Mouse (Mus musculus): ENCODE measurements at regions not wholly inside any gene's neighbourhood (a gene's known extent, or its start where the extent isn't known, plus 50 kb on each side); places are given as distances from the start of the nearest gene placed in this dataset.

GRCm38 (mm10) chr16:79256084-79256483 lies 165.2 kb upstream of the Tmprss15 start:
- no peak for TF ChIP-seq EP300 (IDR thresholded peaks at IDR 0.05; ENCODE audit: insufficient read depth, low read depth, low read length)
- no peak for TF ChIP-seq POLR2A (IDR thresholded peaks at IDR 0.05; ENCODE audit: insufficient read depth, low read length)
- TF ChIP-seq CTCF (IDR thresholded peaks at IDR 0.05; ENCODE audit: low read depth, low read length), result no peak
- Histone ChIP-seq H3K9ac (ENCODE audit: low read depth, poor library complexity, severe bottlenecking) (no peak overlapping the region), H3K9me3 (replicated peaks; ENCODE audit: control insufficient read depth, insufficient read depth, low read length, poor library complexity, severe bottlenecking) (no peaks in the 10 kb centered on the region), H3K27me3 (ENCODE audit: control insufficient read depth, insufficient read depth, low read length, poor library complexity, severe bottlenecking) (no peaks in the 10 kb centered on the region), H3K36me3 (ENCODE audit: control insufficient read depth, insufficient read depth, low read length, poor library complexity, severe bottlenecking) (no peaks in the 10 kb centered on the region), H3K27ac (ENCODE audit: insufficient read depth, low read length) (no peak overlapping the region), H3K4me3 (ENCODE audit: low read depth, low read length) (no peak overlapping the region), H3K4me1 (ENCODE audit: control insufficient read depth, insufficient read depth, low read length) (no peaks in the 10 kb centered on the region)

- no peak overlapping the region for H3K27ac ChIP-seq (ENCODE audit: insufficient read depth, low read length)
- no peaks in the 10 kb centered on the region for H3K36me3 ChIP-seq (ENCODE audit: control insufficient read depth, insufficient read depth, low read length, poor library complexity, severe bottlenecking)
- 0 out of 2 replicates have a peak, but pooled peaks cover 4% of the 10 kb centered on the region for H3K9me3 ChIP-seq (replicated peaks; ENCODE audit: control insufficient read depth, insufficient read depth, low read length, poor library complexity, severe bottlenecking)
- H3K9ac ChIP-seq (ENCODE audit: low read depth, poor library complexity, severe bottlenecking), result no peak overlapping the region
- H3K4me1 ChIP-seq (ENCODE audit: control insufficient read depth, insufficient read depth, low read length), result no peaks in the 10 kb centered on the region
- H3K4me3 ChIP-seq (ENCODE audit: low read depth, low read length), result no peak overlapping the region
- H3K27me3 ChIP-seq (ENCODE audit: control insufficient read depth, insufficient read depth, low read length, poor library complexity, severe bottlenecking), result no peaks in the 10 kb centered on the region
- no peak for TF ChIP-seq CTCF (IDR thresholded peaks at IDR 0.05; ENCODE audit: low read depth, low read length)
- no peak for TF ChIP-seq POLR2A (IDR thresholded peaks at IDR 0.05; ENCODE audit: insufficient read depth, low read length)
- TF ChIP-seq EP300 (IDR thresholded peaks at IDR 0.05; ENCODE audit: insufficient read depth, low read depth, low read length), result no peak
Observed at GRCm38 (mm10) chr16:79240857-79241491, 150.1 kb upstream of the Tmprss15 start.

GRCm38 (mm10) chr16:79240191-79240590 lies 149.3 kb upstream of the Tmprss15 start:
- Histone ChIP-seq H3K27ac (ENCODE audit: insufficient read depth, low read length) (no peak overlapping the region), H3K4me1 (ENCODE audit: control insufficient read depth, insufficient read depth, low read length) (no peaks in the 10 kb centered on the region), H3K27me3 (ENCODE audit: control insufficient read depth, insufficient read depth, low read length, poor library complexity, severe bottlenecking) (no peaks in the 10 kb centered on the region), H3K9ac (ENCODE audit: low read depth, poor library complexity, severe bottlenecking) (no peak overlapping the region), H3K9me3 (replicated peaks; ENCODE audit: control insufficient read depth, insufficient read depth, low read length, poor library complexity, severe bottlenecking) (peaks cover 6% of the 10 kb centered on the region; the same call in 1 of the 2 replicates), H3K36me3 (ENCODE audit: control insufficient read depth, insufficient read depth, low read length, poor library complexity, severe bottlenecking) (no peaks in the 10 kb centered on the region), H3K4me3 (ENCODE audit: low read depth, low read length) (no peak overlapping the region)
- TF ChIP-seq EP300 (IDR thresholded peaks at IDR 0.05; ENCODE audit: insufficient read depth, low read depth, low read length) (no peak), CTCF (IDR thresholded peaks at IDR 0.05; ENCODE audit: low read depth, low read length) (no peak), POLR2A (IDR thresholded peaks at IDR 0.05; ENCODE audit: insufficient read depth, low read length) (no peak)

GRCm38 (mm10) chr16:79191196-79191595 lies 100.3 kb upstream of the Tmprss15 start:
- H3K36me3 ChIP-seq (ENCODE audit: control insufficient read depth, insufficient read depth, low read length, poor library complexity, severe bottlenecking), result no peaks in the 10 kb centered on the region
- no peaks in the 10 kb centered on the region for H3K4me1 ChIP-seq (ENCODE audit: control insufficient read depth, insufficient read depth, low read length)
- H3K4me3 ChIP-seq (ENCODE audit: low read depth, low read length), result no peak overlapping the region
- TF ChIP-seq POLR2A (IDR thresholded peaks at IDR 0.05; ENCODE audit: insufficient read depth, low read length) (no peak), CTCF (IDR thresholded peaks at IDR 0.05; ENCODE audit: low read depth, low read length) (no peak), EP300 (IDR thresholded peaks at IDR 0.05; ENCODE audit: insufficient read depth, low read depth, low read length) (no peak)
- H3K9ac ChIP-seq (ENCODE audit: low read depth, poor library complexity, severe bottlenecking), result no peak overlapping the region
- no peaks in the 10 kb centered on the region for H3K27me3 ChIP-seq (ENCODE audit: control insufficient read depth, insufficient read depth, low read length, poor library complexity, severe bottlenecking)
- peaks cover 4% of the 10 kb centered on the region; the same call in 1 of the 2 replicates for H3K9me3 ChIP-seq (replicated peaks; ENCODE audit: control insufficient read depth, insufficient read depth, low read length, poor library complexity, severe bottlenecking)
- H3K27ac ChIP-seq (ENCODE audit: insufficient read depth, low read length), result no peak overlapping the region

- Histone ChIP-seq H3K4me3 (ENCODE audit: low read depth, low read length) (no peak overlapping the region), H3K27me3 (ENCODE audit: control insufficient read depth, insufficient read depth, low read length, poor library complexity, severe bottlenecking) (no peaks in the 10 kb centered on the region), H3K9me3 (replicated peaks; ENCODE audit: control insufficient read depth, insufficient read depth, low read length, poor library complexity, severe bottlenecking) (no peaks in the 10 kb centered on the region; the same call in 1 of the 2 replicates), H3K9ac (ENCODE audit: low read depth, poor library complexity, severe bottlenecking) (no peak overlapping the region), H3K4me1 (ENCODE audit: control insufficient read depth, insufficient read depth, low read length) (no peaks in the 10 kb centered on the region), H3K36me3 (ENCODE audit: control insufficient read depth, insufficient read depth, low read length, poor library complexity, severe bottlenecking) (no peaks in the 10 kb centered on the region), H3K27ac (ENCODE audit: insufficient read depth, low read length) (no peak overlapping the region)
- TF ChIP-seq CTCF (IDR thresholded peaks at IDR 0.05; ENCODE audit: low read depth, low read length) (no peak), POLR2A (IDR thresholded peaks at IDR 0.05; ENCODE audit: insufficient read depth, low read length) (no peak), EP300 (IDR thresholded peaks at IDR 0.05; ENCODE audit: insufficient read depth, low read depth, low read length) (no peak)
Observed at GRCm38 (mm10) chr16:79186471-79186870, 95.6 kb upstream of the Tmprss15 start.

- Histone ChIP-seq H3K9ac (ENCODE audit: low read depth, poor library complexity, severe bottlenecking) (no peak overlapping the region), H3K4me1 (ENCODE audit: control insufficient read depth, insufficient read depth, low read length) (no peaks in the 10 kb centered on the region), H3K9me3 (replicated peaks; ENCODE audit: control insufficient read depth, insufficient read depth, low read length, poor library complexity, severe bottlenecking) (no peaks in the 10 kb centered on the region), H3K27me3 (ENCODE audit: control insufficient read depth, insufficient read depth, low read length, poor library complexity, severe bottlenecking) (no peaks in the 10 kb centered on the region), H3K27ac (ENCODE audit: insufficient read depth, low read length) (no peak overlapping the region), H3K36me3 (ENCODE audit: control insufficient read depth, insufficient read depth, low read length, poor library complexity, severe bottlenecking) (no peaks in the 10 kb centered on the region), H3K4me3 (ENCODE audit: low read depth, low read length) (no peak overlapping the region)
- TF ChIP-seq CTCF (IDR thresholded peaks at IDR 0.05; ENCODE audit: low read depth, low read length) (no peak), EP300 (IDR thresholded peaks at IDR 0.05; ENCODE audit: insufficient read depth, low read depth, low read length) (no peak), POLR2A (IDR thresholded peaks at IDR 0.05; ENCODE audit: insufficient read depth, low read length) (no peak)
Observed at GRCm38 (mm10) chr16:79182474-79182873, 91.6 kb upstream of the Tmprss15 start.
